Mouse (Mus musculus): ENCODE data around the gene Ppp1r36. TPM values are rescaled to one million over a fixed set of nuclear protein-coding genes. Genes with fewer than 3 reads are reported as not detected.

The Ppp1r36 gene
- polyA plus RNA-seq, 1 experiment from 2014 or later: 1.2 TPM

DNA sequence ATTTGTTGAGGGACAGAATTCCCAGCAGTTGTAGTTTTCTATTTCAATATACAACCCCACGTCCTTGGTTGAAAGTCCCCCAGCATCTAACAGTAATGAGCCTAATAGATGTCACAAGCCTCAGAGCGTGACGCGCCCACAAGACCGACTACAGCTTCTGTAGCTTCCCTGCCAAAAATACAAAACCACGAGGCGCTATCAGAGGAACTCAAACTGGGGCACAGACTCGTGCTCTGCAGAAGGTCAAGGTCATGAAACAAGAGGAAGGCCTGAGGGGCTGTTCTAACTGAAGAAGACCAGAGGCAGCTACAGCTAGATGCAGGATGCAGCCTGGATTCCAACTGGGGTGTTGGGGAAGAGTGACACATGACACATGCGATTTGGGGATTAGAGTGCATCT lies 69.6 kb downstream of the Ppp1r36 start:
- H3K4me3 ChIP-seq (ENCODE audit: low read depth, low read length): no peak overlapping the region
- H3K4me1 ChIP-seq (ENCODE audit: control insufficient read depth, insufficient read depth, low read length): no peaks in the 10 kb centered on the region
- ATAC-seq (replicated peaks; ENCODE audit: insufficient number of reproducible peaks, low FRiP score, low TSS enrichment, low read depth) (no peak), DNase-seq (ENCODE audit: low spot score) (no peak)
- H3K9ac ChIP-seq (replicated peaks; ENCODE audit: low read length): no peak overlapping the region
- no peak overlapping the region for H3K4me2 ChIP-seq (ENCODE audit: low read depth, low read length)
- no peaks in the 10 kb centered on the region for H3K36me3 ChIP-seq (replicated peaks; ENCODE audit: control insufficient read depth, insufficient read depth, low read depth, low read length)
- WGBS: 80% methylated on average over 9 of the region's 9 CpGs
- H3K27me3 ChIP-seq (ENCODE audit: control insufficient read depth, insufficient read depth, low read length): no peaks in the 10 kb centered on the region
- H3K27ac ChIP-seq (replicated peaks; ENCODE audit: low read depth, low read length): no peak overlapping the region
- H3K9me3 ChIP-seq (replicated peaks; ENCODE audit: control insufficient read depth, low read length): no peaks in the 10 kb centered on the region

Other genes with a start within 250 kb of the Ppp1r36 start
- 0.47 and 0.62 TPM in 2 replicates for gene Esr2, start 240.3 kb upstream of the Ppp1r36 start, polyA plus RNA-seq (2014; fragmentation: Nextera tagmentation; extraction: Ambion mirVana)
- not detected in 2 replicates for gene Tex21, start 170.8 kb upstream of the Ppp1r36 start, polyA plus RNA-seq (2014; fragmentation: Nextera tagmentation; extraction: Ambion mirVana)
- gene Mthfd1, start 162.2 kb upstream of the Ppp1r36 start, polyA plus RNA-seq (2014; fragmentation: Nextera tagmentation; extraction: Ambion mirVana): 85.5 and 85.8 TPM in 2 replicates
- 1.9 and 2.0 TPM in 2 replicates for gene Akap5, start 92.6 kb upstream of the Ppp1r36 start, polyA plus RNA-seq (2014; fragmentation: Nextera tagmentation; extraction: Ambion mirVana)
- gene Zbtb25, start 47.9 kb upstream of the Ppp1r36 start, polyA plus RNA-seq (2014; fragmentation: Nextera tagmentation; extraction: Ambion mirVana): 21.2 and 22.3 TPM in 2 replicates
- gene Zbtb1, start 47.3 kb upstream of the Ppp1r36 start, polyA plus RNA-seq (2014; fragmentation: Nextera tagmentation; extraction: Ambion mirVana): 11.3 and 11.7 TPM in 2 replicates
- gene Hspa2, start 13.4 kb upstream of the Ppp1r36 start, polyA plus RNA-seq (2014; fragmentation: Nextera tagmentation; extraction: Ambion mirVana): 3.9 and 6.0 TPM in 2 replicates
- gene Plekhg3, start 113.4 kb downstream of the Ppp1r36 start, polyA plus RNA-seq (2014; fragmentation: Nextera tagmentation; extraction: Ambion mirVana): 2.0 and 2.1 TPM in 2 replicates